Mouse (Mus musculus) stomach, embryonic 16.5 days (tissue): ENCODE measurements around the gene Nwd2. TPM values are rescaled to one million over a fixed set of nuclear protein-coding genes. Genes with fewer than 3 reads are reported as not detected.

Experiments
- ATAC-seq: fragments of 200-750 bp; cut with Nextera tagmentation; 2 replicates; pipeline ENCODE4 v1.8.0; 2017; ENCODE audit warnings: moderate number of reproducible peaks, moderate TSS enrichment; ENCODE audit not compliant: insufficient read depth, low FRiP score
- H3K27ac ChIP-seq: fragments of 300-500 bp; sonication (generic); 2 replicates; pipeline ENCODE4 v1.5.1; 2014; ENCODE audit warnings: low read length
- H3K27me3 ChIP-seq: fragments of 300-500 bp; sonication (generic); 2 replicates; pipeline ENCODE4 v1.6.1; 2014; ENCODE audit warnings: low read length, control low read depth, mixed read lengths; ENCODE audit not compliant: control insufficient read depth, insufficient read depth
- H3K36me3 ChIP-seq: fragments of 300-500 bp; sonication (generic); 2 replicates; pipeline ENCODE4 v1.6.1; 2014; ENCODE audit warnings: low read length; ENCODE audit not compliant: control insufficient read depth, insufficient read depth
- H3K4me1 ChIP-seq: fragments of 300-500 bp; sonication (generic); 2 replicates; pipeline ENCODE4 v1.6.1; 2014; ENCODE audit warnings: low read length, control low read depth, mixed read lengths; ENCODE audit not compliant: control insufficient read depth, insufficient read depth
- H3K4me2 ChIP-seq: fragments of 300-500 bp; sonication (generic); 2 replicates; pipeline ENCODE4 v1.6.1; 2014; ENCODE audit warnings: low read depth, low read length, mixed read lengths
- H3K4me3 ChIP-seq: fragments of 300-500 bp; sonication (generic); replicated peaks from 2 replicates; pipeline ENCODE4 v1.5.1; 2014; ENCODE audit warnings: mild to moderate bottlenecking, low read length
- H3K9ac ChIP-seq: fragments of 300-500 bp; sonication (generic); 2 replicates; pipeline ENCODE4 v1.6.1; 2014; ENCODE audit warnings: low read length
- H3K9me3 ChIP-seq: fragments of 300-500 bp; sonication (generic); replicated peaks from 2 replicates; pipeline ENCODE4 v1.6.1; 2016; ENCODE audit warnings: low read length, control low read depth; ENCODE audit not compliant: control insufficient read depth
- WGBS: fragments of 180-500 bp; shearing (Covaris S2); extraction: QIAGEN DNeasy Blood & Tissue Kit; methylation state at CpG from one replicate; pipeline ENCODE4 v1.1.7; 2014; 5-methylcytosine and 5-hydroxymethylcytosine counted together
- polyA plus RNA-seq: library from polyadenylated mRNA; unstranded; fragments of >200 nt; fragmentation: Nextera tagmentation; extraction: Ambion mirVana; gene quantifications from 2 replicates; pipeline ENCODE4 v1.2.1, GENCODE M21; 2015

Nwd2 gene
- polyA plus RNA-seq = 0.52 and 0.81 TPM in 2 replicates

DNA sequence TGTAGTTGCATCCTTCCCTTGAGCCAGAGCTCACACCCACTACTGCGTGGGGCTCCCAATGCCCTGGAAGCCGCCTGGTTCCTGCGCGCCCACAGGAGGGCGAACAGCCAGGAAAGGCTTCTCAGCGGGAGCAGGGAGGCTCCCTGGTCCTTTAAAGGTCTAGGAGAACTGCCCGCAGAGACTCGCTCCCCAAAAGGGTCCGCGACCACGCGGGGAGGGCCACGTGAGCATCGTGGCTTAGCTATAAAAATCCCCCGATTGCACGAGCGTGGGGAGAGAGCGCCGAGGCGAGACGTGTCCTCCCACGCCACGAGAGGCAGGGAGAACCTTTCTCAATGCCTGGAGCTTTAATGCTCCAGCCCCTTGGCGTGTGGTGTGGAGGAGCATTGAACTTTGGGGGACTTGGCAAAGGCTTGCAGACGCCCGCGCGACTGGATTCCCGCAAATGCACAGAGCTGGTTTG is at the start of gene Nwd2:
Gene Nwd2, plus strand, starts transcription at position 33 of the 463 bp plus-strand sequence.
- Histone ChIP-seq H3K27me3 (peaks cover 31% of the 10 kb centered on the region), H3K27ac (no peak within 1 kb of the TSS), H3K9ac (peak within 1 kb of the TSS; percentile 40), H3K4me1 (peaks cover 13% of the 10 kb centered on the region), H3K4me3 (peak within 1 kb of the TSS; percentile 49), H3K9me3 (no peaks in the 10 kb centered on the region), H3K36me3 (no peaks in the 10 kb centered on the region), H3K4me2 (peak within 1 kb of the TSS; percentile 93)
- peak; percentile 21; the same call in 1 of the 2 replicates for ATAC-seq
- WGBS = 1% methylated on average over 29 of the region's 29 CpGs

DNA sequence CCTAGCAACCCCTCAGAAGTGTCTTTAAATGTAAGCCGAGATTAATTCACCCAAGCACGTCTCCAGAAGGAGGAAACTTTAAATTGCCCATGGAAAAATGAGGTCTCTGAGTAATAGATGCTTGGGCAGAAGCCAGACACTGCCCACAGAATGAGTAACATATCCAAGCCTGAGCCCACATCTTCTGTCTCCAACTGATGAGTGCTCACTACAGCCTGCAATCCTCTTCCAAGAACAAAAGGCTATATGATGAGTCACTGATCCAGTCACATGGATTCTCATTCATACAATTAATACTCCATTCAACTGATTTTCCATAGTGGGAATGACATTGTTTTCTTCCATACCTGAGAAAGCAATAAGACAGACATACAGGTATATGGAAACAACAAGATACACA is 41.5 kb upstream of the Nwd2 start:
- Histone ChIP-seq H3K4me3 (no peak overlapping the region), H3K4me1 (no peaks in the 10 kb centered on the region), H3K9ac (no peak overlapping the region), H3K36me3 (no peaks in the 10 kb centered on the region), H3K27me3 (no peaks in the 10 kb centered on the region), H3K27ac (no peak overlapping the region), H3K4me2 (no peak overlapping the region), H3K9me3 (no peaks in the 10 kb centered on the region)
- WGBS = 63% methylated on average over 2 of the region's 2 CpGs
- no peak for ATAC-seq

DNA sequence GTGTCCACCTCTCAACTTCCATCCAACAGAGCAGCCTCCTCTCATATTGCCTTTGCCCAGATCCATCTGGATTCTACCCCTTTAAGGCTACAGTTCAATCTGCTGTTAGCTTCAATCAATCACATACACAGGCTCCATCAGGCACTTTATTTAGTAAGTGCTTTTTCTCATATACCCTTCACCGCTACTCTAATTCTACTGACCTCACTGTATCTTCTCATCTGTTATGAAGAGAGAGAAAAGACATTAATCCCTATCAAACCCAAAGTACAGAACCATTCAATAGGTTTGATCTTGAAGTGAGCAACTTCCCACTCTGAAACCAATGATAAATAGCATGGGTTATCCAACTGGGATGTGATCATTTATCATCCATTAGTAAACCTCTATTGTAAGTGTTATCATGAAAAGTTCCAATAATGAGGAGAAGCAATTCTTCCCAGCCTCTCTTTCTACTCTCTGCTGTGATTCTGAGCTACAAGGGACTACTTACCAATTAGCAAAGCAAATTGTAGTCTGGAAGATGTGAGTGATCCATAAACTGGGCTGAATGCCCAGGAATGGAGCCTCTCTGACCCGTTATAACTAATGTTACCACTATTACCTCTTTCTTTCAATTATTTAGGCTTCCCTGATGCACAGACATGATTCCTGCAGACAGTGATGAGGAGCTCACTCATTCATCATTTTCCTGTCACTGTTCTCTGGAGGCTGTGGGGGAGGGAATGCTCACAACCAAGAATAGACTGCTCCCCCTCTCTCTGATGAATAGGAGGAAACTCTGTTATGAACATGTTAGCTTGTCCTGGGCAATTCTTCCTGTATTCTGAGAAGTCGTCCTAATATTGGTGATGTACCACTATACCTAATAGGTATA is 31.9 kb upstream of the Nwd2 start:
- ATAC-seq = no peak
- H3K9ac ChIP-seq = no peak overlapping the region
- no peaks in the 10 kb centered on the region for H3K4me1 ChIP-seq
- H3K36me3 ChIP-seq = no peaks in the 10 kb centered on the region
- H3K9me3 ChIP-seq = no peaks in the 10 kb centered on the region
- no peak overlapping the region for H3K4me2 ChIP-seq
- WGBS = 54% methylated on average over 3 of the region's 3 CpGs
- H3K27me3 ChIP-seq = no peaks in the 10 kb centered on the region
- H3K27ac ChIP-seq = no peak overlapping the region
- H3K4me3 ChIP-seq = no peak overlapping the region

DNA sequence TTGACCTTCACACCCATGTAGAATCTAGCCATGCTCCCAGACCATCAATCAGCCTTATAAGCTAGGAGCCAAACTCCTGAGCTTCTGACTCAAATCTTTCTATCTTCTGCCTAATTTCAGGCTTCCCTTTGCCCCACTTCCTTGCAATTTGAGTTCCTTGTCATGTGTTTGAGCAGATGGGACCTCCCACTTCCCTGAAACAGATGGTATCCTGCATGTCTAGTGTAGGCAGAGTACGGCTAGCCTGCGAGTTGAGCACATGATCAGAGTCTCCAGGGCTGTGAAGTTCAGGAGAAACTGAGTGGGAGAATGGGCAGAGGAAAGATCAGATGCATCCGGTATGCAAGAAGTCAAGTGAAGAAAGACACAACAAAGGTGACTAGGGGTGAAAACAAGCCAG is 24.8 kb upstream of the Nwd2 start:
- H3K27ac ChIP-seq = no peak overlapping the region
- H3K9ac ChIP-seq = no peak overlapping the region
- H3K36me3 ChIP-seq = no peaks in the 10 kb centered on the region
- H3K4me3 ChIP-seq = no peak overlapping the region
- ATAC-seq = no peak
- 51% methylated on average over 3 of the region's 3 CpGs for WGBS
- H3K9me3 ChIP-seq = no peaks in the 10 kb centered on the region
- H3K4me1 ChIP-seq = no peaks in the 10 kb centered on the region
- H3K27me3 ChIP-seq = no peaks in the 10 kb centered on the region
- H3K4me2 ChIP-seq = no peak overlapping the region

DNA sequence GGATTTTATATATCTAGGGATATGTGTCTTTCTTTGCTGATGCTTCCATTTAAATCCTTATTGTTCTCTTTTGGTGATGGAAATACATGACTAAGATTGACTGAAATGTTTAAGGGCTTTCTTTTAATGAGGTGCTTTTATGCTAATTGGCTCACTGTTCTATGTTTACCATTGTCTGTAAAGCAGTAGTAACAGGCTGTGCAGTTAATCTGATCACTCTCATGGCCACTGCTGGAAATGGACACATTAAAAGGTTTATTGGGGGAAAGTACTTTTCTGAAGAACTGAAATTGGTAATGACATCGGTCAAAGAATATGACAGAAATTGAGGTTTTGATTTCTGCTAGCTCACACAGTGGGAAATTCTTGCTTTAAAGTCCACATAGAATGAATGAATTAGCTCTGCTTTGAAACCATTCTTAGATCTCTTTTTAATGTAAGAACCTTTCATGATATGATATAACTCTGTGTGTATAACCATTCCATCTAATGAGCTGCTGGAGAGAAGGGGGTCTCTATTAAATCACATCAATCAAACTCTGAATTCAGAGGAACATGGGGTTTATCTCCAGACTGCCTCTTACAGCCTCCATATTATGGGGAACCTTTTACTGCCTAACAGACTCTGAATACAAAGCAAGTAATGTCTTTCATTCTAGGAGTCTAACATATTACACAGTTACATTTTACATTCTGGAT is 20.9 kb upstream of the Nwd2 start:
- H3K36me3 ChIP-seq = no peaks in the 10 kb centered on the region
- no peak overlapping the region for H3K4me3 ChIP-seq
- H3K4me1 ChIP-seq = no peaks in the 10 kb centered on the region
- H3K9ac ChIP-seq = no peak overlapping the region
- no peaks in the 10 kb centered on the region for H3K9me3 ChIP-seq
- no peak for ATAC-seq
- no peak overlapping the region for H3K27ac ChIP-seq
- no peak overlapping the region for H3K4me2 ChIP-seq
- 84% methylated on average over 1 of the region's 1 CpGs for WGBS
- no peaks in the 10 kb centered on the region for H3K27me3 ChIP-seq

DNA sequence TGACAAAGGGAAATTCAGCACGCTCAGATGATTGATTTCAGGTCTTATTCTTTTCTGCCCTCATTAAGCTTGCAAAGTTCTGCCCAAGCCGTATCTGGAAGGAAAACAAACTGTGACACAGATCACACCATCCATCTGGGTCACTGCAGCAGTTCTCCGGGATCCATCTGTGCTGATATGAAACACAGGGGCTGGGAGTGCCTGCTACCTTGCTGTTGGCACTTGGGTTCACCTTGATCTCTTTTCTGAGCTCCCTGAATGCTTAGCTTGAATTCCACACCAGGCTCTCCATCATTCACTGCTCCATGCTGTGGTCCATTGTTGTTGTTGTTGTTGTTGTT is 20.4 kb upstream of the Nwd2 start:
- 50% methylated on average over 3 of the region's 3 CpGs for WGBS
- H3K9ac ChIP-seq = no peak overlapping the region
- H3K36me3 ChIP-seq = no peaks in the 10 kb centered on the region
- H3K4me3 ChIP-seq = no peak overlapping the region
- no peak for ATAC-seq
- no peaks in the 10 kb centered on the region for H3K27me3 ChIP-seq
- no peaks in the 10 kb centered on the region for H3K4me1 ChIP-seq
- no peak overlapping the region for H3K27ac ChIP-seq
- no peaks in the 10 kb centered on the region for H3K9me3 ChIP-seq
- H3K4me2 ChIP-seq = no peak overlapping the region

DNA sequence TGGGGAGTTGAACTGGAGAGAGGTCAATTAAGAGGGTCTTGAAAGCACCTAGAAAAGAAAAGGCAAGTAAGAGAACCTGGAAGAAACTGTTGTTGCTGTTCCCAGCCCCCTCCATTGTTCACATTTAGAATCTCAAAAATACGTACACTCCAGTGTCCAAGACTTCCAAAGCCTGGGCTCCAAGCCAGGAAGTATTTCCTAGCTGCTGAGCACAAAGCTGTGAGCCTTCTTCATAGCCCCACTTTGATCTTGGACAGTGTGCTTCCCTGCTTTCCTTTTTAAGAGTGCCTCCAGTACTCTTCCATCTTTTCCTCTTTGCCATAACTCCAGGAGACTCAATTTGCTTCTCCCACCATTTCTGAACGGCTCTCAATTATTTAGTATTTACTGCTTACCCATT is 14.3 kb upstream of the Nwd2 start:
- H3K27ac ChIP-seq = no peak overlapping the region
- no peak overlapping the region for H3K4me2 ChIP-seq
- no peaks in the 10 kb centered on the region for H3K27me3 ChIP-seq
- no peaks in the 10 kb centered on the region for H3K4me1 ChIP-seq
- 33% methylated on average over 2 of the region's 2 CpGs for WGBS
- ATAC-seq = no peak
- no peaks in the 10 kb centered on the region for H3K9me3 ChIP-seq
- H3K4me3 ChIP-seq = no peak overlapping the region
- no peaks in the 10 kb centered on the region for H3K36me3 ChIP-seq
- no peak overlapping the region for H3K9ac ChIP-seq

DNA sequence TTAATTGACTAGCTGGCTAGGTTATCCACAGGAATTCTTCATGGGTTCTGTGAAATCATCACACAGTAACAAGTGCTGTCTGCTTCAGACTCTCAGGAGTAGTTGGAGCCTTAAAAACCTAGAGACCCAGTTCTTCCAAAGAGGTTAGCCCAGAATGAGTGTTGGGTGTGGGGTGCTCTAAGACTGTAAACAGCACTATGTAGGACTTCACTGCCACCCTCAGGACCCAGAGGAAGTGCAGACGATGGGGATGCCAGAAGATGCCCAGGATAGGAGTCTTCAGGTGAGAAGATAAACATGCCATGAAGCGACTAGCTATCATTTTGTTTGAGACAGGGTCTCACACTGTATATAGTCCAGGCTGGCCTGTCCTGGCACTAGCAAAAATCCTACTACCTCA is 715 bp upstream of the Nwd2 start:
- ATAC-seq = no peak
- no peaks in the 10 kb centered on the region for H3K9me3 ChIP-seq
- H3K27ac ChIP-seq = no peak overlapping the region
- no peak overlapping the region for H3K4me3 ChIP-seq
- no peaks in the 10 kb centered on the region for H3K36me3 ChIP-seq
- H3K9ac ChIP-seq = no peak overlapping the region
- 25% methylated on average over 2 of the region's 2 CpGs for WGBS
- H3K27me3 ChIP-seq = peaks cover 31% of the 10 kb centered on the region
- H3K4me2 ChIP-seq = no peak overlapping the region
- H3K4me1 ChIP-seq = peaks cover 13% of the 10 kb centered on the region
